Mouse (Mus musculus) megakaryocyte, embryonic 14.5 days (primary cell): Measurements from ENCODE around the gene Nisch.

Source experiments
- FLI1 ChIP-seq: IDR thresholded peaks from 2 replicates; pipeline ENCODE4 v1.6.1; 2012; ENCODE audit warnings: low read length, inconsistent platforms, mixed read lengths
- GATA1 ChIP-seq: IDR thresholded peaks from 3 replicates; pipeline ENCODE4 v1.6.1; 2012; ENCODE audit warnings: mixed read lengths, low read length, inconsistent platforms, borderline replicate concordance

DNA sequence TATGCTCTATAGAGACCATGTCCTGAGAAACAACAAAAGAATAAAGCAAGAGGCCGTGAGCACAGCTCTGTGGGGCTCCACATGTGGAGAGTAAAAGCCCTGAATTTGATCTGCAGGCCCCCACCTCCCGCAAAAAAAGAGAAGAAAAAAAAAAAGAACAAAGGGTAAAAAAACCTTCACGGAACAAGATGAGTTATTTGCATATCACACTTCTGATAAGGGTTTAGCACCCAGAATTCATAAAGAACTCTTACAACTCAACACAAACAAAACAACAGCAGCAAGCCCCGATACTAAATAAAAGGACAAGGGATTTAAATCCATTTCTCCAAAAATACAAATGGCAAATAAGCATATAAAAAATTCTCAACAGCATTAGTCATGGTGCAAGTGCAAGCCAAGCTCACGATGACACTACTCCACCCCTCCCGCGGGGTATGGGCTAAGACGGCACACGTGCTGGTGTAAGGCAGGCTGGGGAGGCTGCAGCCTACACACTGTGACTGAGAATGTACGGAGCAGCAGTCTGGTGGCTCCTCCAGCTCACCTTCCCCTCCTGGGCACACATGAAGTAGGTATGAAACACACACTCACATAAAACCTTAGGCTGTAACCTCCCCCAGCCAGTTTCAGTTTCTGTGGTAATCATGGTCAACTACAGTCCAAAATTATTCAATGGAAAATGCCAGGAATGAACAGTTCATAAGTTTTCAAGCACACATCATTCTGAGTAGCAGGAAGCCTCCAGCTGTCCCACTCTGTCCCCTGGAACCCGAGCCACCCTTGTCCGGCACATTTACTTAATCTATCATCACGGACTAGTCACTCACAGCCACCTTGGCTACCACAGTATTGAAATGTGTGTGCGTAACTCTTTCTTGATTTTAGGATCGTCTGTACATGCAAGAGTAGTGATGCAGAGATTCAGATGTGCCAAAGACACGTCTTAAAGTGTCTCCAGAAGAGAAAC, 18.9 kb downstream of the Nisch start:
- TF ChIP-seq FLI1 (no peak), GATA1 (no peak)
